Mouse (Mus musculus) spleen, postnatal 10 days (tissue): ENCODE measurements at regions not wholly inside any gene's neighbourhood (a gene's known extent, or its start where the extent isn't known, plus 50 kb on each side); places are given as distances from the start of the nearest gene placed in this dataset.

Experiments used
- DNase-seq, 2 experiments: peaks; one replicate each; pipeline ENCODE4 v3.0.0; 2021 to 2022; ENCODE audit warnings: low spot score in 2 of 2

- no peak for DNase-seq
These were observed 1351.9 kb upstream of the Zeb2 start for GRCm38 (mm10) chr2:46468936-46469629.

GRCm38 (mm10) chr2:46465389-46465788 lies 1348.2 kb upstream of the Zeb2 start:
- no peak for DNase-seq

GRCm38 (mm10) chr2:46464913-46465312 lies 1347.7 kb upstream of the Zeb2 start:
- no peak for DNase-seq

- no peak for DNase-seq
These were observed 1345.5 kb upstream of the Zeb2 start for GRCm38 (mm10) chr2:46462670-46463069.

GRCm38 (mm10) chr2:46450698-46451097 lies 1333.5 kb upstream of the Zeb2 start:
- DNase-seq, result no peak

- DNase-seq, result no peak
These were observed 1328.1 kb upstream of the Zeb2 start for GRCm38 (mm10) chr2:46445306-46445705.

- DNase-seq, result no peak
These were observed 1326.5 kb upstream of the Zeb2 start for GRCm38 (mm10) chr2:46443686-46444180.

- no peak for DNase-seq
These were observed 1326.0 kb upstream of the Zeb2 start for GRCm38 (mm10) chr2:46443061-46443685.

GRCm38 (mm10) chr2:46442576-46442975 lies 1325.4 kb upstream of the Zeb2 start:
- no peak for DNase-seq

- DNase-seq, result no peak
These were observed 1324.7 kb upstream of the Zeb2 start for GRCm38 (mm10) chr2:46441927-46442326.

- DNase-seq, result no peak
These were observed 1324.2 kb upstream of the Zeb2 start for GRCm38 (mm10) chr2:46441348-46441747.

- no peak for DNase-seq
These were observed 1322.8 kb upstream of the Zeb2 start for GRCm38 (mm10) chr2:46440038-46440437.

- no peak for DNase-seq
These were observed 1301.1 kb upstream of the Zeb2 start for GRCm38 (mm10) chr2:46418281-46418680.

- no peak for DNase-seq
These were observed 1285.3 kb upstream of the Zeb2 start for GRCm38 (mm10) chr2:46402373-46403114.

- DNase-seq, result no peak
These were observed 1277.0 kb upstream of the Zeb2 start for GRCm38 (mm10) chr2:46394161-46394560.

- DNase-seq, result no peak
These were observed 1255.8 kb upstream of the Zeb2 start for GRCm38 (mm10) chr2:46372847-46373461.

- no peak for DNase-seq
These were observed 1254.6 kb upstream of the Zeb2 start for GRCm38 (mm10) chr2:46371755-46372154.

GRCm38 (mm10) chr2:46370949-46371348 lies 1253.8 kb upstream of the Zeb2 start:
- DNase-seq, result peak in 1 of 2 experiments; percentile 14

- no peak for DNase-seq
These were observed 1251.7 kb upstream of the Zeb2 start for GRCm38 (mm10) chr2:46368882-46369281.

- no peak for DNase-seq
These were observed 1248.9 kb upstream of the Zeb2 start for GRCm38 (mm10) chr2:46366135-46366485.

- no peak for DNase-seq
These were observed 1248.4 kb upstream of the Zeb2 start for GRCm38 (mm10) chr2:46365428-46366134.
